Mouse (Mus musculus): ENCODE results near the gene Itgb3.

- TF ChIP-seq CTCF (IDR thresholded peaks at IDR 0.05; ENCODE audit: insufficient read depth, low read depth, low read length) (no peak), POLR2A (IDR thresholded peaks at IDR 0.05; ENCODE audit: insufficient read depth, low read depth, low read length) (no peak)
These were observed 5.8 kb downstream of the Itgb3 start for GRCm38 (mm10) chr11:104613551-104613950.
